Mouse (Mus musculus): ENCODE measurements around the gene Dcps.
A peak's percentile ranks its signal among the peaks of the same experiment; 100 is the strongest.

The Dcps gene

DNA sequence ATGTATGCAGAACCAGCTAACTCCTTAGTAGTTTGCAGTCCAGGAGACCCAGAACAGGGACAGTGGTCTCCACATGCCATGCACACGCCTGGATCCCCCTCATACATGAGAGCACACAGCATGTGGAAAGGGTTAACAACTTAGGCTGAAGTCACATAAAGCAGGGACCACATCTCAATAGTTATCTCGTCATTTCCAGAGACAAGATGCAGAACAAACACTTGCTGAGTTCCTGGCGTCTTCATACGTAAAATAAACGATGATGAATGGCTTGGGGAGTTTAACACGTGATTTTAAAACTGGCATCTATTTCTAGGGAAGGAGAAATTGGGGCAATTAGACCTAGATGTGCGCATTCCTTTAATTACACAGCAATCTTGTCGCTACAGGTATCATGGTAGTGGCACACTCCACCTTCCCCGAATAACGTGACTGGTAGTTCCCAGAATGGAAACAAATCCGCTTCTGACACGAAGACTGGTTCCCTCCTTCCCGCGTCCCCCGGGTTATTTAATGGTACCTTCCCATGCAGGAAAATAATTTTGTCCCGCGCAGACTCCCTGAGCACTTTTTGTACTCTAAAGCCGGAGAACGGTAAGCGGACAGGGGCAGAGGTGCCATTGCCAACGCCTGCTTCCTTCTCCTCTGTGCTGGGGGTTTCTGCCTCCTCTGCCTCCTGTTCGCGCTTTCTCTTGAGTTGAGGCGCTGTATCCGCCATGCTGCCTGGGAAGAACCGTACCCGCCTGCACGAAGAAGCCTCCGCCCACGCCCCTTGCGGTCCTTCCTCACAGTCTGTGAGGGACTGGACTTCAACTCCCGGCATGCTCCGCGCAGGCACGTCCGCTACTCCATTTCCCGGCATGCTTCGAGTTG is at the start of gene Dcps:
TSS of gene Dcps (minus strand) at position 811 of the 873 bp plus-strand sequence.
- DNase-seq (ENCODE audit: low read depth, low spot score), result peak; percentile 88

DNA sequence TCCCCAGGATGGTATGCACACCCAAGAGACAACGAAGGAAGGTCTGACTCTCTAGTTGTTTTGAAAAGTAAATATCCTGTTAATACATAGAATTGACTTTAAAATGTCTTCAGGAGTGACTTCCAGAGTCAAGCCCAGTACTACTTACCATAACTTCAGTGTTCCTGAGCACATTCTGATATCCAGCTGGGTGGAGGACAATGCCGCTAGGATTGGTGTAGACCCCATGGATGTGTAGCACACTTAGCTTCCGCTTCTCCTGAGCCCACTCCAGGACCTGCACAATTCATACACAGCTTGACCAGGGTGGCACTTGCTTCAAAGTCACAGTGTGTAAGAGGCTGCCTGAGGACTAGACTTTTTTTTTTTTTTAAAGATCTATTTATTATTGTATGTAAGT is 47.6 kb upstream of the Dcps start:
- no peak for DNase-seq (ENCODE audit: low read depth, low spot score)

DNA sequence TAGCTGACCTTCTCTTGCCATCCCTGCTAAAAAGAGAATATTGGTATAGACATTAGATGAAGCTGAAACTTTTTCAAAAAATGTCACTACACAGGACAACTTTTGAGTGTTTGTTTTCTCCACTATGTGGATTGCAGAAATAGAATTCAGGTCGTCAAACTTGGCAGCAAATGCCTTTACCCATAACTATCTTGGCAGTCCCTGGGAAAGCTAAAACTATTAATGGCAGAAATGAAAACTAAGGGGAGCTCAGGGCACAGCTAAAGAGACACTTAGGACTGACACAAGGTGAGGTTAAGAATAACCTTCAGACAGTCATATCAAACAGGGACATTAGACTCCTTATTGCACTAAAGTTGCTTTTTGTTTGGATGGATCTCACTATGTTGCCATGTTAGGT is 42.1 kb upstream of the Dcps start:
- no peak for DNase-seq (ENCODE audit: low read depth, low spot score)

DNA sequence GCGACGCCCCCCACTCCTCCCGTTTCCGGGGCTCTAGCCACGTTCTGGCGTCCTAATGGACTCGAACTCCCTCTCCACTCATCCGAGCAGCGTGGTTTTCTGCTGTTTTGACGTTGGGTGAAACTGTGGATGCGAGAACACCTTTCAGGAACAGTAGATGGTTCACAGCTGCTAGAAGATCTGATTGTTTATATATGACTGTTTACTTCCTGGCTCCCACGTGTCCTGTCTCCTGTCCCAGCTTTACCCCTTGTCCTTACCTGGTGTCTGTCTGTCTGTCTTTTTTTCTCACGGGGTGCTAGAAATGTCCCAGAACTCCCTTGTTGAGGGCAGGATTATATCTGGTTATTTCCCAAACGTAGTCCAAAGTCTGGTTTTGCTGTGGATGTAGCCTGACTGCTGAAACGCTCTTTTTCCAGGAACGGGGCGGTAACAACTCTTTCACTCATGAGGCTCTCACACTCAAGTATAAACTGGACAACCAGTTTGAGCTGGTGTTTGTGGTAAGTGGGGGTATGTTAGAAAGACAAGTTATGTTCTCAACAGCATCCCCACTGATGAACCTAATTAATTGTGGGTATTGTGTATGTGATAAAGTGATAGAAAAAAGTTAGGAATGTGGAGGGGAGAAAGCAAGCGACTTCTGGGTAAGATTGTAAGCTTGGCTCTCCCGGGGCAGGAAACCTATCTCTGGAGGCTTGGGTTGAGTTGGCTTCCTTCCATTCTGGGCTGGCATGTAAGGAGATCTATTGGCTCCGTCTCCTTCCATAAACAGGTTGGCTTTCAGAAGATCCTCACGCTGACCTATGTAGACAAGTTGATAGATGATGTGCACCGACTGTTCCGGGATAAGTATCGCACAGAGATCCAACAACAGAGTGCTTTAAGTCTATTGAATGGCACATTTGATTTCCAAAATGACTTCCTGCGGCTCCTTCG is 36.0 kb upstream of the Dcps start:
- no peak for DNase-seq (ENCODE audit: low read depth, low spot score)

DNA sequence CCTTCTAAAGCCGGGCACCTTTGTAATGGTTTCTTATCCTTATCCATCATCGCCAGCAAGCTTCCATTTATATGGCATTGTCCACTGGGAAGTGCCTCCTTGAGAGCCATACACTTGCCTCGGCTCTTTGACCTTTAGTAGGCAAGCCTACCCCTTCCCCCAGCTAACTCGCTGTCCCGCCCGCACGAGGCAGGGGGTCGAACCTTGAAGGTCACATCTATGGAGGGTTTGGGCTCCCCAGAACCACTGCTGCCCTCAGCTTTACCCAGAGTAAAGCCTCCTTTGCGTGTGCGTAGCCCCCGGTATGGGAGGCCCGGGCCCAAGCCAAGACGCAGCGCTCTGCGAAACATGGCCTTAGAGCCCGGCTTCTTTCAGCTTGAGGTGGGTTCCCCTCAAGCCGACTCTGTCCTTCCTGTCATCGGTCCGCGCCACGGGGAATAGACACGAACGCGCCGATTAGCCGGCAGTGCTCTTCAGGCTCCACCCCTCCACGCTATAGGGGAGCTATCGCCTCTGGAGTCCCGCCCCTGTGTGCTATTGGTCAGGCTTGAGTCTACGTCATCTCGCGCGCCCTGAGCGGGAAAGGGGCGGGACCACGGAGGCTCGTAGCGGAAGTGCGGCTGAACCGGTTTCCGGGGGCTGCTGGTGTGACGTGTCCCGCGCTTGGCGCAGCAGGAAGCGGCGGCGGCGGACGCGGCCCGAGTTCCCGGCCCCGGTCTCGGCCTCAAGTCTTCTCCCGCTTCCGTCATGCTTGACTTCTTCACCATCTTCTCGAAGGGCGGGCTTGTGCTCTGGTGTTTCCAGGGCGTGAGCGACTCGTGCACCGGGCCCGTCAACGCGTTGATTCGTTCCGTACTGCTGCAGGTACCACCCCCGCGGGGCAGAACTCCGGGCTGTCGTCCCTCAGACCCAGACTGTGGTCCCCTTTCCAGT is 34.9 kb upstream of the Dcps start, which contains the start of gene Foxred1:
TSS of gene Foxred1 (minus strand) at position 514 of the 933 bp plus-strand sequence.
- DNase-seq (ENCODE audit: low read depth, low spot score), result peak; percentile 99

DNA sequence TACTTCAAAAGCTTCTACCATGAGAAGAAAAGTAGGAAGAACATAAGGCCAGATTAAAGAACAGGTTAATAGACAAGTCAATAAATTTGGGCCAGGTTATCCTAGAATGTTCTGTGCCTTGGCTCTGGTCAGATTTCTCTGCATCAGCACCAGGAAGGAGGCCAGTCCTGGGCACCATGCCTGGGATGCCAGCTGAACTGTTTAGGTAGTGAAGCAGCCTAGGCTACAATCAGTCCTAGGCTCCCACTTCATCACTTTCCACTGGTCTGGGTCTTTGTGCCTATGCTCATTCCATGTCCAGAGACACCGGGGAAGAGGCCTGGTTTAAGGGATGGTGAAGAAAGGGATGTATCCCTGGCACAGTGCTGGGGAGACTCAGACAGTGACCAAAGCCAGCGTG is 28.6 kb upstream of the Dcps start:
- DNase-seq (ENCODE audit: low read depth, low spot score), result no peak

DNA sequence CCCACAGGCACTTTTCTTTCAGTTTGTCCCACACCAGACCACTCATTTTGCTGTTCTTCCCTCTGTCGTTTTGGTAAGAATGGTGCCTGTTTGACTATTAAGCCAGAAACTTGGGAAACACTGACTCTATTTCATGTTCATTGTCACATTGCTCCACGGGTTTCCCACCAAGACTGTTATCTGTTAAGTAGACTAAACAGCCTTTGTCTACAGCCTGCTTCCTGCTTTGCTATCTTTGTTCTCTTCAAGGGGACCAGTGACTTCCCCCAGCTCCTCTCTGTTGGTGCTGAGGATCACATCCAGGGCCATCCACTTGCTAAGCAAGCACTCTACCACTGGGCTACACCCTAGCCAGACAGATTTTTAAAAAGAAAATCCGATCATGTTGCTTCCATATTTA is 27.7 kb upstream of the Dcps start:
- no peak for DNase-seq (ENCODE audit: low read depth, low spot score)

DNA sequence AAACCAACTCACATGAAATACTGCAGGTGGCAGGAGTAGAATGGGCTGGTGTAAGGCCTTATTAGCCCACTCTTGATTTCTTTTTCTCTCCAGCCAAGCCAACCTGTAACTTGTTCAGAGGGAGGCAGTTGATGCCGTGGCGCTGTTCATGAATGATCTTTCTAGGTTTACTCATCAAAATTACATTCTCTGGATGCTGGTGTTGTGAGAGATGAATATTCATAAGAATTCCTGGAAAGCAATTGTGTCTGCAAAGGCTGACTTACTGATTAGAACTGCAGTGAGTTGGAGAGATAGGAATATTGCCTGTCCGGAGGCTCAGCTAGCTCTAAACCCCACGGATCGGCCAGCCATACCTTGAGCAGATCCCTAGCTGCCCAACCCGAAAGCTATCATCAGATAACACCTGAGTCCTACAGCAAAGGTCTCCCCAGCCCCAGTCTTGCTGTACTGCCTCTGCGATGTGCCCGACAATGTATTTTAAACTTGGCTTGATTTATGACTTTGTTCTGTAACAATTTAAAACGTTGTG is 24.7 kb upstream of the Dcps start:
- DNase-seq (ENCODE audit: low read depth, low spot score), result no peak

DNA sequence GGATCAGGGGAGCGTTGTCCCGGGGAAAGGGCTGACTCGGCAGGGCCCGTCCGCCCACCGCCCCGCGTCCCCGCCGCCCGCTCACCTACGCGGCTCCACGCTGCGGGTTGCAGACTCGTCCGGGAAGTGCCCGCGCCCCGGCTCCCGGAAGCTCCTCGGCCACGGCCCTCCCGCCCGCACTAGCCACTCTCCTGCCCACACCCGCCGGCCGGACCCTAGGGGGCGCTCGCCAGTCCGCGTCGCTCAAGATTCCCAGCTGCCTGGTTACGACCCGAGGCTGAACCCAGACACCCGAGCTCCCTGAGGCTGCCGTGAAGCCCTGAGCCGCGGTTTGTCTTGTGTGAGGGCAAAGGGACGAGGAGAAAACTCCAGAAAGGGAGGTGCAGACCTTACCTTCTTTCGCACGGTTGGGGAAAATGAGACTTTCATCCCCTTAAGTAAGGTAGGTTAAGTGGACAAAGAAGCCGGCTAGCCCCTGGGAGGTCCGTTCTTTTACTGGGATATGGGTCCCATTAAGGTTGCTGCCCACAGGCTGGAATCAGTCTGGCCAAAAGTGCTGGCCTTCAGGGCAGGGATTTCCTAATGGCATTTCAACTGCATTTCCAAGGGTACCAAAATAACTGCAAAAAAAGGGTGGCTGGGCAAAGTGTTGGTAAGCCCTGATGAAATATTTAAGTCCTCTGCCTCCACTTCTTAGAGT is 24.1 kb upstream of the Dcps start, which contains the start of the genes Srpr and Tirap:
TSS of gene Srpr (plus strand) at position 404 of the 700 bp plus-strand sequence.
TSS of gene Tirap (minus strand) at position 520 of the 700 bp plus-strand sequence.
- peak; percentile 91 for DNase-seq (ENCODE audit: low read depth, low spot score)

DNA sequence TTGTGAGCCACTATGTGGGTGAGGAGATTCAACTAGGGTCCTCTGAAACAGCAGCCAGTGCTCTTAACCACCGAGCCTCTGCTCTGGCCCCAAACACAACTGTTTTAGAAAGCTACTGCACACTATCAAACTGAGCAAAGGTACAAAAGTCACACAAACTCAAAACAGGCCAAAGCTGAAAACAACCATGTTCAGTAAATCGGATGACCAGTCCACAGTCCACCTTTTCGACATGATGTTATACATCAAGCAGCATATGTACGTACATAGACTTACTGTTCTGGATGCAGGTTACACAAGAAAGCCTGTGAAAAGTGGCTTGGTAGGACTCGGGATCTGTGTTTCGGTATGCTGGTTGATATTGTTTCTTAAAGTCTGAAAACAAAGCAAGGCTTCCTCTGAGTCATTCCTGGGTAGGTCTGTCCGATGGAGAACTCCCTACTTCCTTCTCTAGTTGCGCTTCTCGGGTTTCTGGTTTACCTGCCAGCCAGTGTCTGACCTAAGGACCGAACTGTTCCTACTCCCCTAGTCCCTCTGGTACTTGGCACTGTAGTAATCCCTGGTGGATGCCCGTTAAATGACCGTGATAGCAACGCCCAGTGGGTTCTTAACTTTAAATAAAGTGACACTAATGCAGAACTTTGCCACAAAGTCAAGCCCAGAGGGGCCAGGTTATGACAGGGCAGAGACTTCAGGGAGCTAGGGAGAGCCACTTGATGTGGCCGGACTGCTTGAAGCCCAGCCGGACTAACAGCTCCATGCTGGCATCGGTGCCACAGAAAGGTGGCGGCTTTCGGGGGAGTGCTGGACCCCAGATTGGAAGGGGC is 23.3 kb upstream of the Dcps start:
- DNase-seq (ENCODE audit: low read depth, low spot score), result peak; percentile 13

DNA sequence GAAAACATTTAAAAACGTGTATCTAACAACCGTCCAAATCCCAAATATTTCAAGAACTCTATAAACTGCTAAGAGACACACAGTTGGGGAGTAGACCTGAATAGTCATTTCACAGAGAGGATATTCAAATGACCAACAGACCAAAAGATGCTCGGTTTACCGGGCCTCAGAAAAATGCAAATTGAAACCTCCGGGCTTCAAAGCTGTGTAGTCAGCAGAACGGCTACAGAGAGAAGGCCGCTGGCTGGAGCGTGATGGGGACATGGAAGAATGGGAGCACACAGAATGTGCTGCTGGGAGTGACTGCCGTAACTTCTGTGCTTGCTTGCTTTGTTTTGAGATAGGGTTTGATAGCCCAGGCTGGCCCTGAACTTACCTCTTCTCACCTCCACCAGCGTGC is 22.5 kb upstream of the Dcps start:
- DNase-seq (ENCODE audit: low read depth, low spot score), result no peak

DNA sequence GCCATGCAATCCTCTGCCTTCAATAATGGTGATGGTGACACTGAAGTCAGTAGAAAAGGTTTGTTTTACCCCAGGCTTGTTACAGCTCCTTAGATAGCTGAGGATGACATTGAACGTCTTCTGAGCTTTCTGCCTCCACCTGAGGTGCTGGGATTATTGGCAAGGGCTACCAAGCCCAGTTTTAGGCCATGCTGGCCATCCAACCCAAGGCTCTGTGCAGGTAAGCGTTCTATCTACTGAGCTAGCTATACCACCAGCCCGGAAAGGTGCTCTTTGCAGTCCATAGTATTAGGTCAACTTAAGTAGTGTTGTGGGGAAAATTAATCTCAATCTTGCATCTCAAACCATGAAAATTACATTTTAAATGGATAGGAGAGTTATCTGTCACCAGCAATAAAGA is 21.8 kb upstream of the Dcps start:
- no peak for DNase-seq (ENCODE audit: low read depth, low spot score)

DNA sequence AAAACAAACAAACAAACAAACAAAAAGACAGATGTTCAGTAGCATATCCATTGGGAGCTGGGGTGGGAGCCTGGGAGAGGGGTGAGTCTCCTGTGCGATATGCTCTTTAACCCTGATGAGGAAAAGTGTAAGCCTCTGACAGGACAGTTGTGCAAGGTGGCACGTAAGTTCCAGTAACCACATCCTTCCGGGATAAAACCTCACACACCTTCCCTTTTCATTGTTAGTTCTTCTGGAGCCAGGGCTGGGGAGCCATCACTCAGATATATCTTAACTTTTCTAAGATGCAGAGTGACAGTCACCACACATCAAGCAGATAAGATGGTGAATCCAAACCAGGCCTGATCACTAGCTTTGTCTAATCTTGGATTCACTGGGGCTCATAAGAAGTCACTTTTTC is 18.2 kb upstream of the Dcps start:
- DNase-seq (ENCODE audit: low read depth, low spot score), result no peak

DNA sequence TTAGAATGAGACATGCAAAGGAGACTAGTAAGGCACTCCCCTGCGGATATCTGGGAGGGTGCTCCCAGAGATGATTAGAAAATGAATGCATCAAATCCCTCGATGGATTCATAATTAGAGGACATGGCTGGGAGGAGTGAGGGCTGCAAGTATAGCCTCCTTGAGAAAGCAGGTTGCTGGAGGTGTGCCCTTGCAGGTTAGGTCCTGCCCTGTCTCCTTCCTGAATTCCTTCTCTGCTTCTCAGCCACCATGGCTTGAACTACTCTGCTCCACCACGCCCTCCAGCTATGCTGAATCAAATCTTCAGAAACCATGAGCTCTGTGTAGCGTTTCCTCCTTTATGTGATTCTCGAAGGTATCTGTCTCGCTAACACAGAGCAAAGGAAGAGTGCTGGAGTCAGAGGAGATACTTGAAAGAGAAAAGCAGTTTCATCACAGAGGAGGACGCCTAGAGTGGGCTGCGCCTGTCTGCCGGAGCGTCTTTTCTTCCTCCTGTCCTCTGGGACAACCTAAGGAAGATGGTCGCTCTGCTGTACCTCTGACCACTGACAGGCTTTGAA is 17.2 kb upstream of the Dcps start:
- no peak for DNase-seq (ENCODE audit: low read depth, low spot score)

DNA sequence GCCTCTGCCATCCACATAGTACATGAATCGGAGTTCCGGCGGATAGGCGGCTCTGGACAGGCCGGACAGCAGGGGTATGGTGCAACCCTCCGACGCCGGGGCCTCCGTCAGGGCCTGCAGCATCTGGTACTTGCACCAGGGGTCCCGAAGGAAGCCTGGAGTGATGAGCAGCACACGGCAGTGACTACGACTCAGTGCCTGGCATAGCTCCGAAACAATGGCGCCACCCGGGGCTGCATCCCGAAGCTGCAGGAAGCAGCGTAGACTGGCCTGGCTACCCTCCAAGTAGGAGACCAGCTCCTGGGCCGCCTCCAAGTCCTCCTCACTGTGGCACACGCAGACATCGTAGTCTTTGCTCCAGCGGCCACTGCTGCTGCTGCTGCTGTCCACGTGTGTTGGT is 12.8 kb upstream of the Dcps start:
- DNase-seq (ENCODE audit: low read depth, low spot score), result no peak

DNA sequence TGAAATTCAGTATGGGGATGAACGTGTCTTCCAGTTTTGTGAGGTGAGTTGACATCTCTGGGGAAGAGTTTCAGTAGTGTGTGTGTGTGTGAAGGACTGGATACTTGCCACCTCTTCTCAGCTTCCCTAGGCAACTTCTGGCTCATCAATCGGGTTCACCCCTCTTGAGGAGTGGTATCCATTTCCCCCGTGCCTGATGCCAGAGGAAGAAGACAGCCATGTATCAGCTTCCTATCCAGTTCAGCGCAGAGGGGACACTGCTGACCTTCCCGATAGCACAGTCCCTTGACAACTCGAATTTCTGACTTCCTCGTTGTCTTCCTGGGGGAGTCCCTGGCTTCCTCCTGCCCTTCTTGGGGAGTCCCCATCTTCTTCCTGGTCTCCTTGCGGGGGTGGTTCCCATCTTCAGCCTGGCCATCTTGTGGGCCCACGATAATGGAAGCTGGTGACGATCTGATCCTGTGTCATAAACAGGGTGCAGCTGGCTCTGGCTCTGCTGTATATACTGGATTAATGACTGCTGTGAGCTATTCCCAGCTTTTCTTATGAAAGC is 11.6 kb upstream of the Dcps start:
- DNase-seq (ENCODE audit: low read depth, low spot score), result no peak

DNA sequence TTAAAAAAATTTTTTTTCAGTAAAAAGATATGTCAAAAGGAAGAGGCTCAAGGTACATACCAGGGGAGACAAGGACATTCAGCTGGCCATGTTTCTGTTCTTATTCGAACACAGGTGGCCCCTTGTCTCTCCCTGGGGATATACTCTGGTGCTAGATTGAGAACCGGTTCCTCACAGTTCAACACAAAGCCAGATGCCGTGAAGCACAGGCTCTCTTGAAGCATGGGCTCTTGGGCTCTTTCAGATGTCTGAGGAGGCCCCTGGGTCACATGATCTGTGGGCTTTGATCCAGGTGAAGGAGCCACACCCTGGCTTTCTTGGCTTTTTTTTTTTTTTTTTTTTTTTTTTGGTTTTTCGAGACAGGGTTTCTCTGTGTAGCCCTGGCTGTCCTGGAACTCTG is 10.6 kb upstream of the Dcps start:
- no peak for DNase-seq (ENCODE audit: low read depth, low spot score)

DNA sequence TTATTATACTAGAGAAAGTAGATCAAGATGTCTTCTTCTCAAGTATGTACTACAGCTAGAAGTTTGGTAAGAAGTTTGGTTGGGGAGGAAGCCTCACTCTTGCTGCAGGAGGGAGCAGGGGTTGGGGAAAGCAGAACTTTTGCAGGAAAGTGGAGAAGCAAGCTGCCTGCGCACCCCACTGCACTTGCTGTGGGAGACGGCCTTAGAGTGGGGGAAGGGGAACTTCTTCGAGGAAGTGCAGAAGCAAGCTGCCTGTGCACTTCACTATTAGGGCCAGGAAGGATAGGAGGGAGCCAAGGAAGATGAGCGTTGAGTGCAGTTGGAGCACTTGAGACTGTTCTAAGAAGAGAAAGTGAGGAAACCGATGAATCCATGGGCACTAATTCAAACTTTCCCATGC is 7.5 kb upstream of the Dcps start:
- no peak for DNase-seq (ENCODE audit: low read depth, low spot score)

DNA sequence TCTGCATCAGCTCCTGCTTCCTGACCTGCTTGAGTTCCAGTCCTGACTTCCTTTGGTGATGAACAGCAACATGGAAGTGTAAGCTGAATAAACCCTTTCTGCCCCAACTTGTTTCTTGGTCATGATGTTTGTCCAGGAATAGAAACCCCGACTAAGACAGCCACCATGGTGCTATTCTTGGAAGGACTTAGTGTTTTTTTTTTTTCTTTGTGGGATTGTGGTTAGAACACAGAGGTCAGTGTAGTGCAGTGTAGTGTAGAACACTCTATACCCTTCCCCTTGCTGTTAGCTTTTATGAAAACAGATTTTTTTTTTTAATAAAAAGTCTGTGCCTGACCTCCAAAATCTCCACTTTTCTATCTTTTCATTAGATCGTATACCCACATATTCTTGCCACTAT is 7.0 kb upstream of the Dcps start:
- DNase-seq (ENCODE audit: low read depth, low spot score), result no peak
